Mouse (Mus musculus) spleen, postnatal 10 days (tissue): ENCODE results near the gene Sohlh2.
"Not testable (repeated sequence)": the region's sequence is repeated elsewhere in the genome, so short reads cannot be mapped to it uniquely, and the experiment has no call there.

Experiments used
- DNase-seq, 2 experiments: peaks; one replicate each; pipeline ENCODE4 v3.0.0; 2021 to 2022; ENCODE audit warnings: low spot score in 2 of 2

The Sohlh2 gene

DNA sequence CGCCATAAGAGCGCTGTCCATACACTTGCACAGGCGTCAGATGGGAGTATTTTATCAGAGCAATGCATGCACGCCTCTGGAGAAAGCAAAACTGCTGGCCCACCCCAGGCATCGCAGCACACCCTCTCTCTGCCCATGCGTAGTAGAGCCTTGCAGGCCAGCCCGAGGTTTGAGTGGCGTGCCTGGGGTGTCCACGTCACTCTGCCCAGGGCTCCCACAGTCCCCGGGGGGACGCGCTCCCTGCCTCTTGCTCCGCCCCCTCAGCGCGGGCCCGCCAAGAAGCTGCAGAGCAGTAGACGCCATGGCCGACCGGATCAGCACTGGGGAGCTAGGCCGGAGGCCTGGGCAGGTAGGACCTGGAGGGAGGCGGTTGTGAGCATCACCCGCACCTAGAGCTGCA is at the start of gene Sohlh2:
Gene Sohlh2 (plus strand): TSS at position 263 of the 400 bp plus-strand sequence.
- no peak for DNase-seq

DNA sequence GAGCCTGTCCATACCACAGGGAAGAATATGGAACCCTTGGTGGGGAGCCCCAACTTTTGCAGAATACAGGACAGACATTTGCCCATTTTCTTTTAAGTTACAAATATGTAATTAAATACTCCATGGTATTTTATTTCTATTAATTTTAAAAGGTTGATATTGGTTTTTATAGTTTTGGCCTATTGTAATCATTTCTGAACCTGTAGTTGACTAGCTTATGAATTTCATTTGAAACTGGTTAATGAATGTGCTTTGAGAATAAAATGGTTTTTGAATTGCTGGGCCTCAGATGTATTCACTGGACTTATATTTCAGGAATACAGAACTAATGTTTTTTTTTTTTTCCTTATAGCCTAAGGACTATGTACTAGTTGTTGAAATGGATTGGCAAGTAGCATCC is 44.8 kb upstream of the Sohlh2 start, which contains the start of gene Ccdc169:
Gene Ccdc169 (plus strand): TSS at position 301 of the 400 bp plus-strand sequence.
- DNase-seq: no peak

DNA sequence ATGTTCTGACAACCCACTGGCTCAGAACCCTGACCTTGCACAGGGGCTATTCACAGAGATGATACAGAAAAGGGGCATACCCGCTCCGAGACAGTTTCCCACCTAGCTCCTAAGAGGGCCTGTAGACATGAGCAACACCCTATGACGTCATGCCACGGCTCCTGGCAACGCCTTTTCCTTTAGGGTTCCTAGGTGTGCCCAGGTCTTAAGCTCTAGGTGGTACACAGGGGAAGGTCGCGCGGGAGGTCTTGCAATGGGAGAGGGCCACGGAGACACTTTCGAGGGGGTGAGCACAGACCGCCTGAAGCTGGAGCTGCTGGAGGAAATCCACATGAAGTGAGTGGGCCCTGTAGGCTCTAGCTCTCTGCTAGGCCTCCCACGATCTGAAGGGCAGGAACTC is 42.0 kb upstream of the Sohlh2 start:
- no peak for DNase-seq

DNA sequence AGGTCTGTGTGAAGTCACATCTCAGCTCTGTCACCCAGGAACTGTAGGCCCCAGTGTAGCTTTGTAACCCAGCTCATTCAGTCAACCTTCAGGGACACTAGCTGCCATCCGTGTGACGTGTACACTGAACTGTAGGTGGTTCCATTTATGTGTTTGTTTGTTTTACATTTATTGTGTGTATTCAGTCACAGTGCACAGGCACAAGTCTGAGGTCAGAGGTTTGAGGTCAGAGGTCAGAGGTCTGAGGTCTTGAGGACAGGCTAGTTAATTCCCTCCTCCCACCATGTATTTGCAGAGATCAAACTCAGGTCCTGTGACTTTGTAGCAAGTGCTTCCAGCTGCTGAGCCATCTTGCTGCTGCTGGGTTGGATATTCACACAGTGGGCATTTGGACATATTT is 40.4 kb upstream of the Sohlh2 start:
- no peak for DNase-seq

DNA sequence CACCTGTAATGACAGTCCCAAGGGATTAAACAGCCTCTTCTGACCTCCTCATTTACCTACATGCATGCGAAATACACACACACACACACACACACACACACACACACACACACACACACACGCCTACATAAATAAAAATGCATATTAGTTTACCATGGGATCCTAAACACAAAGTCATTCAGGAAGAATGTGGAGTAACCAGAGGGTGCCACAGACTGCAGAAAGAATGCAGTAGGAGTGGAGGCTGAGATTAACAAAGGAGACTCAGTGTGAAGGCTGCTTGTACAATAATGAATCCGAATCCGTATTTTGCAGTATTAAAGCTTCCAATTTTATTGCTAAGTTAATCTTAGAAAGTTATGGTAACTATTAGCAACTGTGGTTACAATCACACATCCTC is 36.9 kb upstream of the Sohlh2 start:
- no peak for DNase-seq

DNA sequence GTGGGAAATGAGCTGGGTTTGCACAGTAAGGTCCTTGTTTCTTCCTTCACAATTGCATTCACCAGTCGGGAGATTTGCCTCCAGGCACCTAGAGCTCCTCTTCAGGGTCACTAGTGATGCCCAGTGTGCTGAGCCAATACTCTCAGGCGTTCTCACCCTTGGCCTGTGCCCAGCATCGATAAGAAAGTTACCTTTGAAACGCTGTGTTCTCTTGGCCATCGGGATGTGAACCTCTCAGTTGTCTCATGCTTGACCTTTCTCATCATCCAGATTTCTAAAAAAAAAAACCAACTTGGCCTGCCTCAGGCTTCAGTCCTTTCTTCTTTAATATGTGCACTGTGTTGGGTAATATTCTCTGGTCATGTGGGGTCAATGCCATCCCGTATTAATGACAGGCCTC is 35.4 kb upstream of the Sohlh2 start:
- no peak for DNase-seq

DNA sequence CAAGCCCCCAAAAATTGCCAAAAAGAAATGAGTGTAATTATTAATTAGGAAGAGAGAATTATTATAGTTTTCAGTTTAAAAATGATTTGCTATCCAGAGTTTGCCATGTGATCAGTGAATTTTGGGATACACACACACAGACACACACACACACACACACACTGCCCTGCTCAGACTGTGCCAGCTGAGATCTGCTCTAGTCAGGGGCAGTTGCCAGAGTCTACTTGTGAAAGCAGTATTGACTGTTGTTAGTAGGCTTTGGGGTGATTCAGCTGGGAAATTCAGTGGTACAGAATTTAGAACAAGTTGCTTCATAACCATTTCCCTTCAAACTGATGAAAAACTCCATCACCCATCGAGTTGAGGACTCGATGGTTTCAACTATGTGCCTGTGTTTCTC is 34.7 kb upstream of the Sohlh2 start:
- no peak for DNase-seq

DNA sequence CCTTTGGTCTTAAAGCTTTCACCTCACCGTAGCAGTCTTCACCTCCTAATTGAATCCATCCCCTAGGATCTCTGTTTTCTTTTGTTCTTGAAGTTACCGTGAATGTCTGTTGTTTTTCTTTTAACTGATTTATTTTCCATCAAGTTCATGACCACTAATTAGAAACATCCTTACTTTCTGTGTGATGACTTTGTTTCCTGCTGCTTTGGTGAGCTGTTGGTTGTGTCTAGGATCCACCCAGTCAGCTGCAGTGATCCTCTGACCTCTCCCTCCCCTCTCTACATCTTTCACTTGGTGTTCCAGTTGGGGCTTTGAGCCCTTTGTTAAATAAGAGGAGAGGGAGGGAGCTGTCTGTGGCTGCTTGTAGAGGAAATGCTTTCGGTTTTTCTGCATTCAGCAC is 33.7 kb upstream of the Sohlh2 start:
- DNase-seq: no peak

DNA sequence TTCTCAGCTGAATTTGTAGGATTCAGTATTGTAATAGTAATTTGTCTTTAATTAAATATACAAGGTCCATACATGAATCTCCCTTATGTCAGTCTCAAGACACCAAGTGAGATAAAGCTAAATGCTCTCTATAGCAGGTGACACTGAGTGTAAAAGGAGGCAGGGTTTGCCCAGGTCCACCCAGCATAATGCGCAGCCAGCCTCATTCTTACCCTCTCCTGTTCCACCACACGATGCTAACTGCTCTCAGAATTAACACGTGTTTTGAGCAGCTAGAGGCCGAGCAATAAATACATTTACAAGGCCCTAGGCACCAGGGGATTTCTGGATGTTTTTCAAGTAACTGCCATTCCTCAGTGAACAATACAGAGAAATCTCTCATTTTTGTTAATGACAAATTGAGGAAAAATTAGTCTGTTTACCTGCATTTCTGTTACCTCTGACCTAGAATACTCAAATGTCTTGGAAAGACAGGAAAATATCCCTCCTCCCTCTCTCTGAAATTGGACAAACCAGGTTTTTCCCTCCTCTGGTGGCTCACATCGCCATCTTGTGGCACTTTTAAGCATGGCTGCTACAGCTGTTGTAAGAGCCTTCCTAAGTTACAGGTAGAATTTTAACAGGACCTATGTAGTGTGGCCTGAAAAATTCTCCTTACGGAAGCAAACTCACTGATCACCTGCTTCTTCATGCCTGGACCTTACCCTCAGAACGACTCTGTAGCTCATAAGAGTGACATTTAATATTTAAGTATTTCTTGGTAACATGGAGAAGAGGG is 30.0 kb upstream of the Sohlh2 start:
- peak in 1 of 2 experiments; percentile 22 for DNase-seq

DNA sequence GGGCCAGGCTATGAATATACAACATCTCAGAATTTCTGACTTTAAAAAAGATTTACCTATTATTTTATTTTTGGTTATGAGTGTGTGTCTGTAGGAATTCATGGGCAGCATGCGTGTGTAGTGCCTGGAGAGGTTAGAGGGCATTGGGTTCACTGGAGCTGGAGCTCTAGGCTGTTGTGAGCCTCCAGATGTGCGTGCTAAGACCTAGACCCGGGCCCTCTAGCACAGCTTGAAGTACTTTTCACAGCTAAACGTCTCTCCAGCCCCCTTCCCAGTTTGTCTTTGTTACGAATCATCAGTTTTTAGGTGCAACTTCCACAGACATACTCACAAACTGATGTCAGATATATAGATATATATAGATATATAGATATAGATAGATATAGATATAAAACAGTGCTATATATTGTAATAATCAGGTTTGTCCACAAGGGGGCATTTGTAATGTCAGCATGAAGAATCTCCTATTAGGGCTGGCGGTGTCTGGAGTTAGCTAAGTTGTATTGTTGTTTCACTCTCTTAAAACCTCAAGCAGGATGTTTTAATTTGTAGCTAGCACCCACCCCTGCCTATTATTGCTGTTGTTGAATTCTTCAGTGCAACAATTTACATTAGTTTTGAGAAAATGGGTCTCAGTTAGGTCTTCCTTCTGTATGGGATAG is 29.0 kb upstream of the Sohlh2 start:
- DNase-seq: no peak

DNA sequence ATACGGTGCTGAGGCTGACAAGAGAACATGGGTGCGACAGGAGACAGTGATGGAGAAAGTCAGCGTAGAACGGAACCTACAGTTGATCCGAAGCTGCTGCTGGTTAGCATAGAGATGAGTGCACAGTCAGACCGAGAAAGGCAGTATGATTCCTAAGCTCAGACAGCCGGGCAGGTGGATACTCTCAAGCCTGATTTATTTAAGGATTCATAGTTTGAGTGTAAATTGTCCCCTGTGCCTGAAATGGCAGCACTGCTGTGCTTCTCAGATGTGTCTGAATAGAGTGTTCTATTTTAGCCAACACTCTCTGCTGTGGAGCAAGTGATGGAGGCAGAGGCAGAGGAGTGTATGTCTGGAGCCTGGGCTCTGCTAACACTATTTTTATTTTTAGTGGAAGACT is 27.7 kb upstream of the Sohlh2 start:
- no peak for DNase-seq

DNA sequence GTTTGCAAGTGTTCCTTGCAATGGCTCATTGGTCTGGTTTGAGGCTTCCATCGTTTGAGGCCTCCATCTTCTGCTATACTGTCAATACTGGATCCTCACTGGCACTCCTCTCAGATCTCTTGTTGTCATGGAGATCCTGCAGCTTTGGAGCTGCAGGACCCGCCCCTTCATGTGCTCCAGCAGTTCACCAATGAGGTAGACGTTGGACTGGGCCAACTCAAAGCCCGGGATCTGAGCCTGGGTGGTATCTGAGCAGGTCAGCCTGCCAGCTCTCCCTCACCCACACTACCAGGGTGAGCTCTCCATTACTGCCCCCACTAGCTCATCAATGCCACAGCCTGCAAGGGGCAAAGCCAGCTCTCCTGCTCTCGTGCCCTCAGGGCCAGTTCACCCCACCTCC is 24.4 kb upstream of the Sohlh2 start:
- no peak for DNase-seq

DNA sequence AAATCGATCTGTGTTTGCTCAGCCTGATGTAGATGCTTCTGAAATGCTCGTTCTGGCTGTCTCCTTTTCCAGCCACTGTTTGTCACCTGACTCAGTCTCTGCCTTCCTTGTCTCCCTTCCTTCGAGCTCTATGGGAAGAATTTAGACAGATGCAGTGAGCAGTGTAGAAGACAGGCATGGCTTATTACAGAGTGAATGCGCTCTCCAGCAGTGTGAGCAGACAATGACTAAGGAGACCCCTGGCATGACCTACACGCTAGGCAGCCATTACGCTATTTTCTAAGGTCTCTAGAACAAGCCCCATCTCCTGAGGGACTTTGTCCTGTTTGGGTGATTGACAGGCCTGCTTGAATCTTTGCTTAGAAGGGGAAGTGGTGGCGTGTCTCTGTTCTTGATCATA is 20.7 kb upstream of the Sohlh2 start:
- DNase-seq: no peak

DNA sequence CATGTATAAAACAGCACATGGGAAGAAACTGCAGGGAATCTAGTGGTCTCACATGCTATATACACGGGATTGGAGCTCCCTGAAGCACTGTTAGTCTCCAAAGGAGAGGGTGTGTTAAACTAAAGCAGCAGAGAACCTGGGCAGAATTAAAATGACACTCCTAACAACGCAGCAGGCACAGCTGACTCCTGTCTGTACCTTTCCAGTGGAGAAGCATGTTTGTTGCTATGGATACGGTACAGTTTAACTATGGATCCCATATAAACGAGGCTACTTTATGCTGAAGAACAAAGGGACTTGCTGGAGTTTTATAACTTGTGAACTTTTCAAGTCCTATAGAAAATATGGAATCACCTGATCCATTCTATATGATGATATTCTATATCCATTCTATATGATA is 18.3 kb upstream of the Sohlh2 start:
- no peak for DNase-seq

DNA sequence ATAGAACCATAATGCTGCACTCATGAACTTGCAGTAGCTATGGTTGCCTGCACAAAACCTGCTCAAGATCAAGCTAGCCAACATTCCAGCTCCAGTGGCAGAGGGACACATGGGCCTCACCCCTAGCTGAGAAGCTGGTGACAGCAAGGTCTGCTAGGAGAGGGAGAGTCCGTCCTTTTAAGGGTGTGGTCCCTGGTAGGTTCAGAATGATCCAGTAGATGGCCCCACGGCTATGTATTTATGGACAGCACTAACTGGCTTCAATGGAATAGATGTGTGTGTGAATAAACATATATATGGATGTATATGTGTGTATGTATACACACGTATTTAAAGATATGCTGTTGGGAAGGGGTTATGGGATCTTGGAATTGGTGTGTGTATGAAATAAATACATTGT is 9.3 kb upstream of the Sohlh2 start:
- DNase-seq: no peak

DNA sequence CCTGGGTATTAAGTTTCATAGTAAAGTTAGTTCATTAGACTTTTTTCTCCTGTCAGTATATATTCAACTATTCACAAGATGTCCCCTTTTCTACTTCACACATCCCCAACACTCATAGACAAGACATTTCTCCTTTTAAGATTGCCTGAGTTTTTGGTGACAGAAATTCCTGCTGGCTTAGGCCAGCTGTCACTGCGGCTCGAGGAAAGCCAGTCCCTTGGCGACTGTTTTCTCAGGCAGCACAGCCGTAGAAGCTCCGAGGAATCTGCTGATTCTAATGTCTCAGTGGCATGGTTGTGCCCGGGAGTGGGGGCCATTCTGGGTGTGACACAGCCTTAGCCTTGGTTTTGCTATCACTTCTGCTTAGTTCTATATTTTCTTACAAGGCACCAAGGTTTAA is 4.6 kb upstream of the Sohlh2 start:
- DNase-seq: no peak

DNA sequence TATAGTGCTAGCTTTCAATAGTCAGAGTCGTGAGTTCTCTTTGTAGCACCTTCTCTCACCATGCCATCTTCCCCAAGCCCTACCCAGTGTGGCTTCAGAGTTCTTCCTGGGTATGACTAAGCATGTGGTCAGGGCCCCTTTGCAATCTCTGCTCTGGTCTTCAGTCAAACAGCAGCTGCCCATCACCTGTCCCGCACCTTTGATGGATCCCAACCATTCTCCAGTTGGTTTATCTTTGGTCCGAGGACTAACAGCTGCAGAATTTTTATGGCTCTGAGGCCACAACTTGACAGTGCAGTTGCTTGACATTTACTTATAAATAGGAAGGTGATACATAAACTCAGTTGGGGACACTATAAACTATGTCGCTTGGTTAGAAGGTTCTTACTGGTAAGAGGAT is 9.8 kb downstream of the Sohlh2 start:
- DNase-seq: no peak

DNA sequence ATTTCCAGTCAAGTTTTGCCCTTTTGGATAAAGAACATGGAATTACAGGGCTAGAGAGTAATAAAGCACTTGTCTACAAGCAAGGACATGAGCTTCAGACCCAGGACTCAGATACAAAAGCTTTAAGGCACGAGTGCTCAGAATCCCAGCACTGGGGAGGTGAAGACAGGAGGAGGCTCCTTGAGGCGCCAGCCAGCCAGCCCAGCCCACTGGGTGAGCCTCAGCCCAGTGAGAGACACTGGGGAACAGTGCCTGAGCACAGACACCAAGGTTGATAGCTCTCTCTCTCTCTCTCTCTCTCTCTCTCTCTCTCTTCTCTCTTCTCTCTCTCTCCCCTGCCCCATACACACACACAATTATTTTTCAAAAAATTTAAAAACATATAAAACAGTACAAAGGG is 11.5 kb downstream of the Sohlh2 start:
- no peak for DNase-seq

DNA sequence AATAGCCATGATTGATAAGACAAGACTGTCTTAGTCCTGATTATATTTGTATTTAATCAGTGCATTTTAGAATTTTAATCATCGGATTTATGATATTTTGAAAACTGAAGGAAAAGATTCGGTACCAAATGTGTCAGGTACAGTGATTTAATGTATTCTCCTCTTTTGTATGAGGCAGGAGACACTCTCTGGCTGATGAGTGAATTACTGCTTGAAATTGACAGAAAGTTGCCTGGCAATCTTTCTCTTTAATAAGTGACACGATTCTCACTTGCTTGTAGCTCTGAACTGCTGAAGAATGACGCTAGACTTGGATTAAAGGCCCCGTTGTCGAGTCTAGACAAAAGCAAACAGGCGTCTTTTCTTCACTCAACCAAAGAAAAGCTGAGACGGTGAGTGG is 13.0 kb downstream of the Sohlh2 start:
- no peak for DNase-seq

DNA sequence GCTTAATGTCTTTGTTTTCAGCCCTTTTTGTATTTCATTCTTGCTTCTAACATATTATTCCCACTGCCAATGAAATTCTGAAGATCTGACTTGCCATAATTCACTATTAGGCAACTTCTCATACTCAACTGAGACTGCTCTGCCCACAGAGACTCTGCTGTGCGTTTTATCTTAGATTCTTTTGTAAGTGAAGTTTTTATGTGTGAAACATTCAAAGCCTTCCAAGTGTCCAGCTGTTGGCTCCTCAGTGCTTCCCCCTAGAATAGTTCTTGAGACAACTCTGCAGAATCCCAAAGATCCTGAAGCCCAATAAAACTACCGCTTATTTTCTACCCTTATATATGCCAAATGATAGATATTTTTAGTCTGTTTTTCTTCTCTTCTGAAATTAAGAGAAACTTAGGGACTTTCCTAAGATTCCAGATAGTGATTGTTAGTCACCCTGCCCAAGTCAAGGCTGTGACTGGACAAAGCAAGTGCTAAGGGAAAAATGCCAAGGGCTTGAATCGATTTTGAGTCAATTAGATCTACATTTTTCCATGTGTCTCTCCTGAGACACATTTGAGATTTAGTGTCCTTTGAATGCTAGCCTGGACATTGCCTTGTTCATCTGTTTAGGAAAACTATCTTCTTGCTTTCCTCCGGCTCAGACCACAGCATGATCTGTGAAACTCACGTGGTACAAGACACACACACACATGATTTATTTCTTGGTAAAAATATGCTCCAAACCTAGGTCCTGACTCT is 13.9 kb downstream of the Sohlh2 start:
- DNase-seq: no peak

DNA sequence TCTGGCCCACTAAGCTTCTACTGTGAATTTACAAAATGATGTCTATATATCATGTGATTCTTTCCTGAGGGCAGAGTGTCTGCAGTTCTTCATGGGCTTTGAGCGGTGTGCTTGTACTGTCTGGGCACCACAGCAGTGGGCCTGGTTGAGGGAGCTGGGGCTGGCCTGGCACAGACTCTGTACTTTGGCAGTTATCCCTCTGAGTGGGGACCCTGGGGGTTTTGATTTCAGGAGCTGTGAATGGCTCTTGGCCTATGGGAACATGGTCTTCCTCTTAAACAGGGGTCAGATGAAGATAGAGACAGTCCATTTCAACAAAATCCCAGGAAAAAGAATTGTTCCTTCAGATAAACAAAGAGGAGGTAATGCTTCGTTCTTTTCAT is 14.5 kb downstream of the Sohlh2 start:
- DNase-seq: no peak

DNA sequence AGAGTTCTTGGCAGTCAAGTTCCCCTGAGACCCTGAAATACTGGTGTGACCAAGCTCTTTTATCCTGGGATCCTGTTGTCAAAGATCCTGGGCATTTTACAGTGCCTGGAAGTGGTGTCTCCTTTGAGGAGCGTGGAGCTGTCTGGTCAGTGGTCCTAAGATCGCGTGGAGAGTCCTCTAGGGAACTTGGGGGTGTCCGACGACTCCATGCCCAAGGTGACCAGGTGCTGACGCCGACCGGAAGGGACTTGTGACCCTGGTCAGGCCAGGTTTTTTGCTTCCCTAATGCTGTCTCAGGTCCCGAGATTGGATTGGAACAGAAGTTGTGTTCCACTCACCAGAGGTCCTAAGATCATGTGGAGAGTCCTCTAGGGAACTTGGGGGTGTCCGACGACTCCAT is 21.8 kb downstream of the Sohlh2 start:
- DNase-seq: not testable (repeated sequence)

DNA sequence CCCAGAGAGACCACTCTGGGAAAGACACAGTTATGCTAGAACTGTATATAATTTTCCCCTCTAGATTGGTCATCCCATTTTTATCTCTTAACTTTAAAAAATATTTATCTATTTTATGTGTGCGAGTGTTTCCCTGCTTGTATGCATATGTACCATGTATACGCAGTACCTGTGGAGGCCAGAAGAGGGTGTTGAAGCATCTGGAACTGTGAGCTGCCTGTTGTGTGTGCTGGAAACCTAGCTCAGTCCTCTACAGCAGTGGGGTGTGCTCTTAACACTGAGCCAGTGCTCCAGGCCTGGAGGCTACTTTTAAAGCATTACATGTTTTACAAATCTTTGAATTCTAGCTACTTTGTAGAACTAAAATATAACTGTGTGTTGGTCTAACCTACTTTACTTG is 24.6 kb downstream of the Sohlh2 start:
- no peak for DNase-seq
